Mouse (Mus musculus) megakaryocyte progenitor cell, adult 5-6 weeks (primary cell): Measurements from ENCODE around the gene 2310003L06Rik. TPM values are rescaled to one million over a fixed set of nuclear protein-coding genes. Genes with fewer than 3 reads are reported as not detected.

Experiments
- ATAC-seq: replicated peaks from 2 replicates; pipeline ENCODE4 v1.8.0; 2016; ENCODE audit warnings: mild to moderate bottlenecking, moderate TSS enrichment, inconsistent platforms; ENCODE audit not compliant: poor library complexity
- total RNA-seq, 2 experiments: library from RNA; stranded (forward) in 1 of 2; stranded (reverse) in 1 of 2; fragments of 157-497, 149-512 nt in 1 of 2; fragments of 200-1000 nt in 1 of 2; gene quantifications; 2 replicates each; pipeline versions ENCODE4 v1.2.3 to v1.2.4; 2015 to 2017

Gene 2310003L06Rik
- total RNA-seq (2015): not detected in 2 replicates
- total RNA-seq (2017): not detected in 2 replicates

DNA sequence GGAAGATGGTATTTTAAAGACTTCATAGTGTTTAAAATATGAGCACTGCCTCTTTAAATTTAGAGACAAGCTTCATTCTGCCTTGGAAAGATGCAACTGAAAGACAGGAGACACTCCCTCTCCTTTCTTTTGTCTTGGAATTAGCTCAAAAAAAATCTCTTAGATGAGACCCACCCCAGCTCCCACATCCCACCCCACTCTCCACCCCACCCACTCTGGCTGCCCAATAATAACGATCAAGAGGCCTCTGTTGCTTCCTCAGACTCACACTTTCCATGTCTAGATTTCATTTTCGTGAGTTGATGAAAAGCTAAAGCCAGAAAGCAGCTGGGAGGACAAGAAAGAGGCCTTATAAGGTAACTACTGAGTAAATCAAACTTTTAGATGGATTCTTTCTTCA lies at the start of gene 2310003L06Rik, which contains the start of gene Gm28434:
Gene 2310003L06Rik, plus strand, starts transcription at position 259 of the 400 bp plus-strand sequence.
Gene Gm28434, plus strand, starts transcription at position 317 of the 400 bp plus-strand sequence.
- ATAC-seq: no peak

DNA sequence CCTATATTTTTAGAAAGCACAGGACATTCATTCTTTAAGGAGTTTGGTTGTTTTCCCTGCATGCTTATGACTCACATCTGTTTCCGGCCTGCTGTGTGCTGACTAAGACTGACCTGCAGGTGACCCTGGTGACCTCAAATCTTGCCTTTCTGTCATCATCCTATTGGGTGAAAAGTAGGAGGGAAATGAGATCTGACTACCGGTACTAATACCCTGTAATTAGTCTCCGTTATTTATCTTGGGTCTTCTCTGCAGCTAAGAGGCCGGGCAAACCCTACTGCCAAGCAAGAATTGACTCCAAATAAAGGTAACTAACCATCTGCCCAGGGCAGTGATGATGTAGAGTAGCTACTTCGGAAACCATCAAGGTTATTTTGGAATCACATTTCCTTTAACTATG lies 43.9 kb upstream of the 2310003L06Rik start, which contains the start of gene Csn3:
Gene Csn3, plus strand, starts transcription at position 208 of the 400 bp plus-strand sequence.
- no peak for ATAC-seq

- no peak for ATAC-seq
Observed at GRCm38 (mm10) chr5:87931603-87932002, 37.7 kb upstream of the 2310003L06Rik start.

GRCm38 (mm10) chr5:87940752-87941151 lies 28.5 kb upstream of the 2310003L06Rik start:
- ATAC-seq: no peak

DNA sequence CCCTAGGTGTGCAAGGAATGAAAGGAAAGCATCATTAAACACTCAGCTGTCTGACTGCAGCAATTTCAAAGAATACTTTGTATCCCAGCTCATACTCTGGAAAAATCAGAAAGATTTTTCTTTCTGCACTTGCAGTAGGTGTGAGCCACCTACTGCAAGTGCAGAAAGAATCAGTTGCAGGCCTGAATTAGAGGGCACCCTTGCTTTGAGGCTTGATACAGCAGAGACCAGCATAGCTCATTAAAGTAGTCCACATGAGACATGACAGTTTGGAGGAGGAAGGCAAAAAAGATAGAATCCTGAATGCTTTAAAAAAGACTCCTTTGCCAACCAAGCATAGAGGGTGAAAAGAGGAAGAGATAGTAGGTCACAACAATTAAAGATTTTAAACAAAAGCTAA lies 26.7 kb upstream of the 2310003L06Rik start:
- no peak for ATAC-seq

GRCm38 (mm10) chr5:87951836-87952235 lies 17.4 kb upstream of the 2310003L06Rik start:
- no peak for ATAC-seq

DNA sequence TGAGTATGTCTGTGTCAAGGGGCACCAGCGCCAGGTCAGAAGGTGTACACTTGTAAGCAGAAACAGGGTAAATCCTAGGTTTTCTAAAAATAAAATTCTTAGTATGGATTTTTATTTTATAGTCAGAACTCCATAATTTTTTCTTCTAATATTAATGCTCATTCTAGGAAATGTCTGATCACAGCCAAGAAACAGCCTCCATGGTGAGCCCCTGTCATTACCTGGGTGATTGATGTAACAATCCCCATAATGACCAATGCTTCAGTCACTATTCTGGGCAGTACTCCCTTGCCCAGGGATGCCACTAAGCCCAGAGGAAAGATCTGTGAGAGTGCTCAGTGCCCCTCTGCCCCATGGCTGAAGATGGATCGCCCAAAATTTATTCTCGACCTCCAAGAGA lies 9.9 kb downstream of the 2310003L06Rik start, which contains the start of gene Cabs1:
Gene Cabs1, plus strand, starts transcription at position 301 of the 400 bp plus-strand sequence.
- ATAC-seq: no peak

GRCm38 (mm10) chr5:87982468-87983214 lies 13.4 kb downstream of the 2310003L06Rik start:
- no peak for ATAC-seq

GRCm38 (mm10) chr5:88002249-88002648 lies 33.0 kb downstream of the 2310003L06Rik start, which contains the start of gene Smr3a:
TSS of gene Smr3a (plus strand) at chr5:88002549.
- no peak for ATAC-seq

- no peak for ATAC-seq
Observed at GRCm38 (mm10) chr5:88005241-88005640, 36.0 kb downstream of the 2310003L06Rik start.

Other genes starting within 250 kb of the 2310003L06Rik start
- gene Csn1s2a, start 194.9 kb upstream of the 2310003L06Rik start, total RNA-seq (2015): not detected in 2 replicates
- not detected in 2 replicates for gene Csn1s2a, start 194.9 kb upstream of the 2310003L06Rik start, total RNA-seq (2017)
- gene Csn1s2b, start 161.4 kb upstream of the 2310003L06Rik start, total RNA-seq (2015): not detected in 2 replicates
- not detected in 2 replicates for gene Csn1s2b, start 161.4 kb upstream of the 2310003L06Rik start, total RNA-seq (2017)
- gene Prr27, start 143.8 kb upstream of the 2310003L06Rik start, total RNA-seq (2015): not detected in 2 replicates
- not detected in 2 replicates for gene Prr27, start 143.8 kb upstream of the 2310003L06Rik start, total RNA-seq (2017)
- not detected in 2 replicates for gene Odam, start 84.4 kb upstream of the 2310003L06Rik start, total RNA-seq (2015)
- not detected in 2 replicates for gene Odam, start 84.4 kb upstream of the 2310003L06Rik start, total RNA-seq (2017)
- gene Csn3, start 43.9 kb upstream of the 2310003L06Rik start, total RNA-seq (2015): not detected in 2 replicates
- gene Csn3, start 43.9 kb upstream of the 2310003L06Rik start, total RNA-seq (2017): not detected in 2 replicates
- not detected in 2 replicates for gene Gm28434, start 58 bp downstream of the 2310003L06Rik start, total RNA-seq (2015)
- gene Gm28434, start 58 bp downstream of the 2310003L06Rik start, total RNA-seq (2017): not detected in 2 replicates
- gene Cabs1, start 10.0 kb downstream of the 2310003L06Rik start, total RNA-seq (2015): not detected in 2 replicates
- gene Cabs1, start 10.0 kb downstream of the 2310003L06Rik start, total RNA-seq (2017): not detected in 2 replicates
- not detected in 2 replicates for gene Smr3a, start 33.1 kb downstream of the 2310003L06Rik start, total RNA-seq (2015)
- not detected in 2 replicates for gene Smr3a, start 33.1 kb downstream of the 2310003L06Rik start, total RNA-seq (2017)
- gene Smr2, start 117.1 kb downstream of the 2310003L06Rik start, total RNA-seq (2015): not detected in 2 replicates
- not detected in 2 replicates for gene Smr2, start 117.1 kb downstream of the 2310003L06Rik start, total RNA-seq (2017)
- not detected in 2 replicates for gene Gm11116, start 142.1 kb downstream of the 2310003L06Rik start, total RNA-seq (2015)
- gene Gm11116, start 142.1 kb downstream of the 2310003L06Rik start, total RNA-seq (2017): not detected in 2 replicates
- not detected in 2 replicates for gene Gm11115, start 184.6 kb downstream of the 2310003L06Rik start, total RNA-seq (2015)
- not detected in 2 replicates for gene Gm11115, start 184.6 kb downstream of the 2310003L06Rik start, total RNA-seq (2017)